Mouse (Mus musculus) layer of hippocampus, adult 9-11 months (tissue): ENCODE results near the gene Tmem198.

ENCODE experiments used
- DNase-seq: peaks from one replicate; pipeline ENCODE4 v3.0.0; 2022

The Tmem198 gene

GRCm38 (mm10) chr1:75519576-75519975 lies 40.2 kb downstream of the Tmem198 start:
- no peak for DNase-seq

DNA sequence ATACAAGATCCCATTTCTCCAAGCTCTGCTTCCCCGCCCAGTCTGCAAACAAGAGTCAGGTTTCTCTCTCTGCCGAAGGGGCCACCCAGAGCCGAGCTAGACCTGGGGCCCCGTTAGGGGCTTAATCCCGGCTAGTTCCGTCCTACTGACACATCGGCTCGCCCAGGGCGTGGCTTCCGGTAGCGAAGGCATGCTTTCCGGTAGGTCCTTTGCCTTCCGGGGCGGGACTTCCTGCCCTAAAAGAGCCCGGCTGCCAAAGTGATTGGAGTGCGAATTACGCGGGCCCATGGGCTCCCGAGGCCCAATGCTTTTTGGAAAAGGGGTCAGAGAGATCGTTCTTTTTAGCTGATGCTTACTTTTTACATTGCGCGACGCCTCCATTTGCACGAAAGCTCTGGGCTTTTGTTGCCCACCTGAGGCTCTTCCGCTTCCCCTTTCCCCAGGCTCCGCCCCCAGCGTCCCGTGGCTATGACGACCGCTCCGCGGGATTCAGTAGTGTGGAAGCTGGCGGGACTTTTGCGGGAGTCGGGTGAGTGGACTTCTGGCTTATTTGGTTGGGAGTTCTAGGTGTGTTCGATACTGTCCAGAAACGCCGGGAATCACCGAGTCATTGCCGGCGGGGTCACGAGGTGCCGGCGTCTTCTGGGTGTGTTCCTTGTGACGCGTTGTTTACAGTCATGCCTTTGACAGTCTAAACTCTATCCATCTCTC lies 42.1 kb downstream of the Tmem198 start, which contains the start of gene Stk11ip:
Gene Stk11ip, plus strand, starts transcription at position 209 of the 711 bp plus-strand sequence.
- DNase-seq, result peak; percentile 94

DNA sequence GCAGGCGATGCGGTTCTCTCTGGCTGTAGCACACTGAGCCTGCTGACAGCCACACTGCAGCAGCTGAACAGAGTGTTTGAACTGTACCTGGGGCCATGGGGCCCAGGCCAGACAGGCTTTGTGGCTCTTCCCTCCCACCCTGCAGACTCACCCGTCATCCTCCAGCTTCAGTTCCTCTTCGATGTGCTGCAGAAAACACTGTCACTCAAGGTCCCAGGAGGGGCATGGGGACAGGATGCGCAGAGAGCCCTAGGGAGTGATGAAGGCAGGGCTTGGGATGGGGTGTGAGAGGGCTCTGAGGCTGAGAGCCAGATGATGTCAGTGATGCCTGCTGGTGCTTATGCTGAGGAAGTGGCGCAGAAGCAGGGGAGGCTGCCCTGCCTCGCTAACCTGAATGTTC lies 45.3 kb downstream of the Tmem198 start:
- no peak for DNase-seq

- no peak for DNase-seq
These were observed 51.2 kb downstream of the Tmem198 start for GRCm38 (mm10) chr1:75530546-75530945.

GRCm38 (mm10) chr1:75532280-75533172 lies 53.2 kb downstream of the Tmem198 start:
- DNase-seq, result no peak

DNA sequence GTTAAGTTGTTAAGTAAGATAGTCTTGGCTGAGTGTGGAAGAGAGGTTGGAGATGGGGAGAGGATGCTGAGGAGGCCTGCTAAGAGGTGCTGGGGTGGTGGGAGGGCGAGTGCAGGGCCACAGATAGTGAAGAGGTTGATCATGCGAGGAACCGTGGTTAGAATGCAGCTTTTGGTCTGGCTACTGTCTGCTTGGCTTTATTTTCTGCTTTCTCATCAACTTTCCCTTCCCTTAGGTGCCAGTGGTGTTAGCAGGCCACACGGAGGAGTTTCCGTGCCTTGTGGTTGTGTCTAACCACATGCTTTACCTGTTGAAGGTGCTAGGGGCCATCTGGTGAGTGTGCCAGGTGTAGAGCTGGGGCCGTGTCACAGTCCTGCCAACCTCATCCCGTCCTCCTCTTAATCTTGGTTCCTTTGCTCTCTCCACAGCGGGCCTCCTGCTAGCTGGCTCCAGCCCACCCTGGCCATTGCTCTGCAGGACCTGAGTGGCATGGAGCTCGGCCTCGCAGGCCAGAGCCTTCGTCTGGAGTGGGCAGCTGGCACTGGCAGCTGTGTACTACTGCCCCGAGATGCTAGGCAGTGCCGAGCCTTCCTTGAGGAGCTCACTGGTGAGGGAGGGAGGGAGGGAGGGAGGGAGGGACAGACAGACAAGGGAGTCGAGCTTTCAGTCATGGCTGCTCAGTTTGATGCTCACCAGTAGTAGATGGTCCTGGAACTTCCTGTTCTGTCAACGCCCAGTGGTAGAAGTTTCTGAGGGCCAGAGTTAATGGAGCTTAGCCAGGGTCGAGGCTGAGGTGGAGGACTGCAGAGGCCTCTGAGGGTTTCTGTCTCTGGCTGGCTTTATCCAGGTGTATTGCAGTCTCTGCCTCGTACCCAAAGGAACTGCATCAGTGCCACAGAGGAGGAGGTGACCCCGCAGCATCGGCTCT lies 54.3 kb downstream of the Tmem198 start:
- DNase-seq, result no peak
